Mouse (Mus musculus): ENCODE results near the gene Gm20807. TPM values are rescaled to one million over a fixed set of nuclear protein-coding genes. Genes with fewer than 3 reads are reported as not detected.
"Not testable (repeated sequence)": the region's sequence is repeated elsewhere in the genome, so short reads cannot be mapped to it uniquely, and the experiment has no call there.

Gene Gm20807
- total RNA-seq (2021): not detected
- long read RNA-seq, experiment 1: 0 reads
- long read RNA-seq, experiment 2: 0 reads

DNA sequence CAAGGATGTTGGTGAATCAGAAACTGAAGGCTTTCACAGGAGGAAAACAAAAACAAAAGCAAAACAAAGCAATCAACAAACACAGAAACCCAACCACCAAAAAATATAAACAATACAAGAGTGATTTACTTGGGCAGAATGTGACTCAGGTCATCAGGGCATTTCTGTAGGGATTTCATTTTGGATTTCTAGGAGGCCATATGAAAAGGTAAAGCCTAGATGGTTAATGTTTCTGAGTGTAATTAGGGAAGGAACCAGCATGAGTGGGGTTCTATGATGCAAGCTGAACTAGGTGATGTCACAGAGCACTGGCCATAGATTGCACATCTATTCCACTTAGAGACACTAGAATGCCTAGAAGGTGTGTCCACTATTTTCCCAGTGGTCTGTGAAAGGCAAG lies at the start of gene Gm20807:
Gene Gm20807, plus strand, starts transcription at position 301 of the 400 bp plus-strand sequence.
- intact Hi-C loops (cut with DNase I): not testable (repeated sequence)

More for the DNA sequence above, at the start of gene Gm20807:
- DNase-seq (ENCODE audit: low spot score in 2 of 2): not testable (repeated sequence)

Other genes with a start within 250 kb of the Gm20807 start
- gene Gm21891, start 90.6 kb downstream of the Gm20807 start, total RNA-seq (2021): not detected
- gene Gm21425, start 119.1 kb downstream of the Gm20807 start, total RNA-seq (2021): not detected
- gene Gm21828, start 181.0 kb downstream of the Gm20807 start, total RNA-seq (2021): not detected
- not detected for gene Gm21440, start 209.5 kb downstream of the Gm20807 start, total RNA-seq (2021)
- gene Gm21454, start 209.6 kb downstream of the Gm20807 start, total RNA-seq (2021): not detected